In genomic region chr12:100989780-100990288, GRCm38 (mm10) we compare ENCODE assay signal across 12 mouse cellular contexts. TPM values are rescaled to one million over a fixed set of nuclear protein-coding genes. Genes with fewer than 3 reads are reported as not detected.
DNase-seq lines count a peak whose midpoint lies in the region; ATAC-seq lines count a peak whose summit lies in the region.
"Had no signal": no experiment of that assay in that cellular context is flagged by ENCODE, and none has a peak within 500 bp of the region (broad histone marks: within the 10 kb centered on the region; RNA-seq: fewer than 3 reads in every experiment).

No protein-coding gene starts in this region.

- H3K27ac ChIP-seq in forebrain, embryonic 15.5 days (replicated peaks) = peak overlapping the region; percentile 74
- 0 out of 2 replicates have a peak overlapping the region, but pooled peaks have one; percentile 70 for H3K27ac ChIP-seq in limb, embryonic 10.5 days
- peak overlapping the region; percentile 70 for H3K27ac ChIP-seq in neural tube, embryonic 13.5 days (replicated peaks)
- H3K27ac ChIP-seq: embryonic facial prominence, embryonic 12.5 days had no signal

- H3K27me3 ChIP-seq in forebrain, embryonic 15.5 days = no peaks in the 10 kb centered on the region
- peaks cover 75% of the 10 kb centered on the region for H3K27me3 ChIP-seq in limb, embryonic 10.5 days (ENCODE audit: low read depth, poor library complexity, severe bottlenecking)
- peaks cover 8% of the 10 kb centered on the region; the same call in 1 of the 2 replicates for H3K27me3 ChIP-seq in neural tube, embryonic 13.5 days

- 51% methylated on average over 4 of the region's 4 CpGs for WGBS in forebrain, embryonic 15.5 days
- 42% methylated on average over 4 of the region's 4 CpGs for WGBS in limb, embryonic 10.5 days
- 43% methylated on average over 4 of the region's 4 CpGs for WGBS in neural tube, embryonic 13.5 days

- no peak overlapping the region for H3K4me2 ChIP-seq in forebrain, embryonic 15.5 days (replicated peaks)
- H3K4me2 ChIP-seq in neural tube, embryonic 13.5 days = peak overlapping the region; percentile 16; the same call in 1 of the 2 replicates
- H3K4me2 ChIP-seq: embryonic facial prominence, embryonic 12.5 days had no signal

- peaks cover 56% of the 10 kb centered on the region for H3K4me1 ChIP-seq in forebrain, embryonic 15.5 days
- peaks cover 71% of the 10 kb centered on the region for H3K4me1 ChIP-seq in limb, embryonic 10.5 days
- H3K4me1 ChIP-seq in neural tube, embryonic 13.5 days (replicated peaks) = peaks cover 70% of the 10 kb centered on the region

- peak; percentile 34 for DNase-seq in lung, postnatal 14 days
- no peak for DNase-seq in lung, postnatal 36 days
- no peak for DNase-seq in limb, embryonic 10.5 days (ENCODE audit: low spot score)
- DNase-seq in yolk sac, embryonic 10.5 days (ENCODE audit: low spot score) = no peak
- no peak for DNase-seq in heart, adult 18-20 months
- no peak for DNase-seq in embryo, embryonic 11 days
- DNase-seq: kidney, adult 18-20 months; spleen, adult 18-20 months; thymus, adult 2 months had no signal

- no peak overlapping the region for H3K9ac ChIP-seq in forebrain, embryonic 15.5 days (replicated peaks)
- peak overlapping the region; percentile 17; the same call in 1 of the 2 replicates for H3K9ac ChIP-seq in neural tube, embryonic 13.5 days
- H3K9ac ChIP-seq: embryonic facial prominence, embryonic 12.5 days had no signal

- H3K9me3 ChIP-seq in forebrain, embryonic 15.5 days = no peaks in the 10 kb centered on the region
- H3K9me3 ChIP-seq in limb, embryonic 10.5 days (replicated peaks) = no peaks in the 10 kb centered on the region
- H3K9me3 ChIP-seq in neural tube, embryonic 13.5 days = no peaks in the 10 kb centered on the region
- H3K9me3 ChIP-seq: embryonic facial prominence, embryonic 12.5 days had no signal

- ATAC-seq in forebrain, embryonic 15.5 days (replicated peaks) = no peak
- ATAC-seq in neural tube, embryonic 13.5 days (ENCODE audit: low read depth) = peak; percentile 12

- H3K4me3 ChIP-seq in forebrain, embryonic 15.5 days = no peak overlapping the region
- H3K4me3 ChIP-seq in limb, embryonic 10.5 days = no peak overlapping the region
- H3K4me3 ChIP-seq in neural tube, embryonic 13.5 days = no peak overlapping the region
- H3K4me3 ChIP-seq: embryonic facial prominence, embryonic 12.5 days had no signal

- H3K36me3 ChIP-seq in forebrain, embryonic 15.5 days = no peaks in the 10 kb centered on the region
- H3K36me3 ChIP-seq in limb, embryonic 10.5 days = no peaks in the 10 kb centered on the region
- no peaks in the 10 kb centered on the region for H3K36me3 ChIP-seq in neural tube, embryonic 13.5 days
- H3K36me3 ChIP-seq: embryonic facial prominence, embryonic 12.5 days had no signal

RNA-seq across cellular contexts. Expression of gene Ccdc88c, which starts 39.0 kb away (rescaled TPM):
- polyA plus RNA-seq in forebrain, embryonic 15.5 days (2015; fragmentation: Nextera tagmentation; extraction: Ambion mirVana) = 18.3 and 20.3 TPM in 2 replicates
- 4.9 and 5.1 TPM in 2 replicates for polyA plus RNA-seq in limb, embryonic 10.5 days (2016; fragmentation: Nextera tagmentation; extraction: Ambion mirVana)
- polyA plus RNA-seq in neural tube, embryonic 13.5 days (2015; fragmentation: Nextera tagmentation; extraction: Ambion mirVana) = 11.0 and 11.8 TPM in 2 replicates
- total RNA-seq in heart, adult 18-20 months (2021) = 1 to 10 TPM; 3.6 to 4.0 TPM
